ENCODE assay signal across 11 mouse cellular contexts in genomic region chr12:73699471-73700186, GRCm38 (mm10).
DNase-seq lines count a peak whose midpoint lies in the region; ATAC-seq and TF ChIP-seq lines count a peak whose summit lies in the region.
"Had no signal": no experiment of that assay in that cellular context is flagged by ENCODE, and none has a peak within 500 bp of the region (broad histone marks: within the 10 kb centered on the region; RNA-seq: fewer than 3 reads in every experiment).

No protein-coding gene starts in this region.

- WGBS in midbrain, embryonic 13.5 days = 56% methylated on average over 17 of the region's 17 CpGs
- 90% methylated on average over 17 of the region's 17 CpGs for WGBS in midbrain, embryonic 10.5 days

- no peaks in the 10 kb centered on the region for H3K9me3 ChIP-seq in midbrain, embryonic 13.5 days
- H3K9me3 ChIP-seq in midbrain, embryonic 10.5 days (replicated peaks) = no peaks in the 10 kb centered on the region
- H3K9me3 ChIP-seq: limb, embryonic 13.5 days had no signal

- H3K4me3 ChIP-seq in midbrain, embryonic 13.5 days (replicated peaks) = no peak overlapping the region
- no peak overlapping the region for H3K4me3 ChIP-seq in midbrain, embryonic 10.5 days
- H3K4me3 ChIP-seq in cortical plate, adult 2 months (ENCODE audit: insufficient read depth, low read length) = peak overlapping the region; percentile 11; the same call in 1 of the 2 replicates
- H3K4me3 ChIP-seq: limb, embryonic 13.5 days had no signal

- H3K36me3 ChIP-seq in midbrain, embryonic 13.5 days = no peaks in the 10 kb centered on the region
- no peaks in the 10 kb centered on the region for H3K36me3 ChIP-seq in midbrain, embryonic 10.5 days
- H3K36me3 ChIP-seq: limb, embryonic 13.5 days had no signal

- no peak overlapping the region for H3K4me2 ChIP-seq in midbrain, embryonic 13.5 days (replicated peaks)
- H3K4me2 ChIP-seq: limb, embryonic 13.5 days had no signal

- no peak for TF ChIP-seq POLR2A in cortical plate, adult 2 months (IDR thresholded peaks at IDR 0.05; ENCODE audit: extremely low read depth, insufficient read depth, low read length)

- peaks cover 13% of the 10 kb centered on the region; the same call in 1 of the 2 replicates for H3K4me1 ChIP-seq in midbrain, embryonic 13.5 days (replicated peaks)
- H3K4me1 ChIP-seq in midbrain, embryonic 10.5 days = no peaks in the 10 kb centered on the region
- peaks cover 3% of the 10 kb centered on the region; the same call in 1 of the 2 replicates for H3K4me1 ChIP-seq in cortical plate, adult 2 months (ENCODE audit: control insufficient read depth, insufficient read depth, low read length)

- DNase-seq in midbrain, embryonic 10.5 days (ENCODE audit: low spot score) = no peak
- peak; percentile 23 for DNase-seq in layer of hippocampus, adult 9-11 months
- peak; percentile 53 to 55 for DNase-seq in thymus, postnatal 10 days (ENCODE audit: low spot score in 2 of 2)
- DNase-seq in urinary bladder, postnatal 10 days (ENCODE audit: low spot score) = no peak
- no peak for DNase-seq in cerebellum, adult 11-12 months
- DNase-seq: gastrocnemius, postnatal 10 days; kidney, adult 2 months had no signal

- peak; percentile 62 for ATAC-seq in midbrain, embryonic 13.5 days

- H3K9ac ChIP-seq in midbrain, embryonic 13.5 days (replicated peaks) = no peak overlapping the region

- TF ChIP-seq CTCF in cortical plate, adult 2 months (IDR thresholded peaks at IDR 0.05; ENCODE audit: extremely low read depth, insufficient read depth, low read length) = no peak

- H3K27ac ChIP-seq in midbrain, embryonic 13.5 days = peak overlapping the region; percentile 1
- no peak overlapping the region for H3K27ac ChIP-seq in midbrain, embryonic 10.5 days (replicated peaks)
- H3K27ac ChIP-seq in cortical plate, adult 2 months (ENCODE audit: insufficient read depth, low read length) = no peak overlapping the region
- H3K27ac ChIP-seq: limb, embryonic 13.5 days; macrophage had no signal

- no peaks in the 10 kb centered on the region; the same call in 1 of the 2 replicates for H3K27me3 ChIP-seq in midbrain, embryonic 13.5 days
- no peaks in the 10 kb centered on the region for H3K27me3 ChIP-seq in midbrain, embryonic 10.5 days (ENCODE audit: low read depth, poor library complexity, severe bottlenecking)

Comparison
In these comparisons a context has a peak if more than half of its experiments do, and no peak if none do; other contexts are left out.
1. DNase-seq: peak in layer of hippocampus, adult 9-11 months (single experiment) and thymus, postnatal 10 days (2 of 2); none in midbrain, embryonic 10.5 days (single experiment), urinary bladder, postnatal 10 days (single experiment) and cerebellum, adult 11-12 months (single experiment).